Mouse (Mus musculus) erythroid progenitor cell, adult 5-6 weeks (primary cell): Measurements from ENCODE around the gene Ghrhr. TPM values are rescaled to one million over a fixed set of nuclear protein-coding genes. Genes with fewer than 3 reads are reported as not detected.

Experiments used
- ATAC-seq: replicated peaks from 2 replicates; pipeline ENCODE4 v1.8.0; 2016; ENCODE audit warnings: moderate number of reproducible peaks, mild to moderate bottlenecking, moderate TSS enrichment, inconsistent platforms; ENCODE audit not compliant: poor library complexity, low FRiP score, severe bottlenecking
- total RNA-seq, 2 experiments: library from RNA; stranded (forward) in 1 of 2; stranded (reverse) in 1 of 2; fragments of 150-400 nt in 1 of 2; fragments of 186-747, 209-891 nt in 1 of 2; gene quantifications; 2 replicates each; pipeline versions ENCODE4 v1.2.3 to v1.2.4; 2015 to 2017; ENCODE audit warnings: low replicate concordance in 2 of 2

The Ghrhr gene
- total RNA-seq, 2 experiments from 2014 or later = 0.84 TPM; not detected in 1

- ATAC-seq = no peak
Observed at GRCm38 (mm10) chr6:55432121-55432520, 56.0 kb downstream of the Ghrhr start.

- ATAC-seq = no peak
Observed at GRCm38 (mm10) chr6:55434360-55434759, 58.3 kb downstream of the Ghrhr start.

GRCm38 (mm10) chr6:55435266-55436159 lies 59.4 kb downstream of the Ghrhr start:
- no peak for ATAC-seq

- ATAC-seq = no peak
Observed at GRCm38 (mm10) chr6:55437919-55438318, 61.8 kb downstream of the Ghrhr start.

Other genes with a start within 250 kb of the Ghrhr start
- gene Crhr2, start 243.3 kb upstream of the Ghrhr start, total RNA-seq (2015; ENCODE audit: low replicate concordance) = not detected in 2 replicates
- gene Crhr2, start 243.3 kb upstream of the Ghrhr start, total RNA-seq (2017; ENCODE audit: low replicate concordance) = not detected in 2 replicates
- not detected in 2 replicates for gene Inmt, start 201.3 kb upstream of the Ghrhr start, total RNA-seq (2015; ENCODE audit: low replicate concordance)
- gene Inmt, start 201.3 kb upstream of the Ghrhr start, total RNA-seq (2017; ENCODE audit: low replicate concordance) = not detected in 2 replicates
- gene Mindy4, start 172.9 kb upstream of the Ghrhr start, total RNA-seq (2015; ENCODE audit: low replicate concordance) = 2.5 TPM in 1 of 2 replicates, not detected in the other
- gene Mindy4, start 172.9 kb upstream of the Ghrhr start, total RNA-seq (2017; ENCODE audit: low replicate concordance) = 0.26 TPM in 1 of 2 replicates, not detected in the other
- 700 and 745 TPM in 2 replicates for gene Aqp1, start 39.9 kb upstream of the Ghrhr start, total RNA-seq (2015; ENCODE audit: low replicate concordance)
- gene Aqp1, start 39.9 kb upstream of the Ghrhr start, total RNA-seq (2017; ENCODE audit: low replicate concordance) = 1,033 and 1,282 TPM in 2 replicates
- gene Adcyap1r1, start 75.7 kb downstream of the Ghrhr start, total RNA-seq (2015; ENCODE audit: low replicate concordance) = not detected in 2 replicates
- 0.26 TPM in 1 of 2 replicates, not detected in the other for gene Adcyap1r1, start 75.7 kb downstream of the Ghrhr start, total RNA-seq (2017; ENCODE audit: low replicate concordance)